Mouse (Mus musculus) olfactory bulb, adult 2 months (tissue): ENCODE measurements around the gene Pik3c2g. TPM values are rescaled to one million over a fixed set of nuclear protein-coding genes. Genes with fewer than 3 reads are reported as not detected.

Source experiments
- H3K27ac ChIP-seq: fragments of 200-500 bp; 2 replicates; pipeline ENCODE4 v1.5.1; 2012; ENCODE audit warnings: low read depth, low read length; ENCODE audit not compliant: insufficient read depth
- H3K4me1 ChIP-seq: fragments of 200-500 bp; 2 replicates; pipeline ENCODE4 v1.6.1; 2012; ENCODE audit warnings: low read length; ENCODE audit not compliant: control insufficient read depth, insufficient read depth
- H3K4me3 ChIP-seq: fragments of 200-500 bp; 2 replicates; pipeline ENCODE4 v1.5.1; 2012; ENCODE audit warnings: mild to moderate bottlenecking, low read depth, low read length, moderate library complexity; ENCODE audit not compliant: insufficient read depth
- CTCF ChIP-seq: fragments of 200-500 bp; IDR thresholded peaks from 2 replicates; pipeline ENCODE4 v1.5.1; 2012; ENCODE audit warnings: low read depth, mild to moderate bottlenecking, low read length, moderate library complexity; ENCODE audit not compliant: insufficient read depth
- POLR2A ChIP-seq: fragments of 200-500 bp; IDR thresholded peaks from 2 replicates; pipeline ENCODE4 v1.6.1; 2012; ENCODE audit warnings: mild to moderate bottlenecking, low read depth, low read length, moderate library complexity; ENCODE audit not compliant: insufficient read depth
- WGBS: fragments of 180-500 bp; shearing (Covaris S2); methylation state at CpG from one replicate; pipeline ENCODE4 v1.1.7; 2018; 5-methylcytosine and 5-hydroxymethylcytosine counted together
- polyA plus RNA-seq: library from polyadenylated mRNA; stranded (reverse); fragments of >200 nt; gene quantifications from 2 replicates; pipeline ENCODE4 v1.2.4, GENCODE M21; 2012; ENCODE audit warnings: low replicate concordance; ENCODE audit not compliant: missing spikeins, insufficient read depth, insufficient read length

Pik3c2g gene
- polyA plus RNA-seq, result not detected in 2 replicates

DNA sequence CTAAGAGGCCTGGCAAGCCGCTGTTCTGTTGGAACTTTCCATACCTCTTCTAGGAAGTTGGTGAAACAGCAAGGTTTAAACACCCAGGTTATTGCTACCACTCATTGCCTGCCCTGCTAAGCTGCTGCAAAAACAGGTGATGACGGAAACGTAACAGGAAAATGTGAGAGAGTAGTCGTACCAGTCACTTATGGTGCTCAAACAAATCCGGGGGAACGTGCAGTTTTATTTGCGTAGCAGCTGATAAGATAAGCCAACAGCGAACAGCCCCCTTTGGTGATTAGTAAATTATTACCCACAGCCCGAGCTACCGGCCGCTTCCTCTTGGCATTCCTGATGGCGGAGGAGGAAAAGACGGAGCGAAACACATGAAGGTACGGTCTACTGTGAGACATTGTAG lies at the start of gene Pik3c2g:
Gene Pik3c2g, plus strand, starts transcription at position 330 of the 400 bp plus-strand sequence.
- WGBS, result 52% methylated on average over 15 of the region's 15 CpGs
- H3K27ac ChIP-seq, result no peak within 1 kb of the TSS
- no peak for TF ChIP-seq CTCF
- no peak within 1 kb of the TSS for H3K4me3 ChIP-seq
- H3K4me1 ChIP-seq, result no peaks in the 10 kb centered on the region

DNA sequence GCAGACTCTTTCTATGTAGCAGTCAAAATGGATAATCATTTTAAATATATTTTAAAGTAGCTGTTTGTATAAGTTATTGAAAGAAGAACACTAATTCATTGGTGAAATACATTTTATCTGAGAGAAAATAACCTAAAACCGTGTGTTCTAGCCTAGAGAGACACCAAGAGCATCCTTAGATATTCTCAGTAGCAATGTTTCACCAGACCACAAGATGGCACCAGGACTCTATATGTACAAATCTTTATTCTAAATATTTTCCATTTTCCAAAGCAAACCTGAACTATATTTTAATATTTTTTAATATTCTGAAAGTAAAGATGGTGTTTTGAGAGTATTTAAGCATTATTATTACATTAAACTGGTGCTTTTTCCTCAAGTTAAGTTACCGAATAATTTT lies 48.6 kb upstream of the Pik3c2g start:
- WGBS, result 59% methylated on average over 2 of the region's 2 CpGs

DNA sequence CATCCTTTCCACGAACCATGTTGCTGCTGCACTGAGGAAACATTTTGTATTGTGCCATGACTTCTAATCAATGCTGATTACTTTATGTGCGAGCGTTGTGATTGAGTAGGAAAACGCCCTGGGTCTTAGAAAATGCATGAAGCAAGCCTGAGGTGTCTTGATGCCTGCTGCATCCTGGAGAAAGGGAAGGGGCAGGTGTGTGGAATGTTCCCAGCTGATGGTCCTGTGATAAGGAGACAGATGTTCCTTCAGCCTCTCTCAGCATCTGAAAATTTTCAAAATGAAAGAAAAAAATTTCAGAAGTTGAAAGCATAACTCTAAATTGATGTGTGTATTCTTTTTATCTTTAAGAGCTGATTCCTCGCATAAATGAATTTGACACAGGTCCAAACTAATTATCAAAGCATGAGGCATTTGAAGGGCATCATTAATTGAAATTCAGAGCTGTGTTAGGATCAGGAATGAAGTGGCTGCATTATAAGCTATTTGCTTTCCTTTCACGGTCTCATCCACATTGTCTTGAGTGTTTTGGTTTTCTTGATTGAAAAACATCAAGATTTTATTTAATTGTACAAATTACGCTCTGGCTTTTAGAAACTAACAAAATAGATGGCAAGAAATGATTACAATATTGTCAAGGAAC lies 31.4 kb upstream of the Pik3c2g start:
- Histone ChIP-seq H3K27ac (no peak overlapping the region), H3K4me1 (no peaks in the 10 kb centered on the region), H3K4me3 (no peak overlapping the region)
- WGBS, result 74% methylated on average over 7 of the region's 7 CpGs
- TF ChIP-seq POLR2A (no peak), CTCF (no peak)

More for the DNA sequence above, 48.6 kb upstream of the Pik3c2g start:
- no peak overlapping the region for H3K27ac ChIP-seq
- H3K4me3 ChIP-seq, result no peak overlapping the region
- TF ChIP-seq CTCF, result no peak
- TF ChIP-seq POLR2A, result no peak
- no peaks in the 10 kb centered on the region for H3K4me1 ChIP-seq

DNA sequence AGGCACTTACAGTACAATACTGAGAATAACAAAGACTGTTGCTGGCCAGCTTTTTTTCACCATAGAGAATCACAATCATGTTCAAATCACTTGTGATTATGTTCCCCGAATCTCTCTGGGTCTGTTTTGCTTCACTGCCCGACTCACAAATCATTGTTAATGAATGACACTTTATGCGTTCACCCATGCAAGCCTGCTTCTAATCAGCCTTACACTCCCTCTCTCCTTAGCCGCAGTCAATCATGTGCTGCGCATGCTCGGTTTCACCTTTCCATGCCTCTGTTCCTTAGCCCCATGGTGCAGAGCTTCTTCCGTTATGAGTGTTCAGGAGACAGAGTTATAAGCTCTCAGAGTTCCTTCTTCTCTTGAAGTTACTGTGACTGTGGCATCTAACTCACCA lies 17.8 kb upstream of the Pik3c2g start:
- no peak overlapping the region for H3K4me3 ChIP-seq
- no peaks in the 10 kb centered on the region for H3K4me1 ChIP-seq
- no peak overlapping the region for H3K27ac ChIP-seq
- 60% methylated on average over 7 of the region's 7 CpGs for WGBS
- no peak for TF ChIP-seq CTCF
- TF ChIP-seq POLR2A, result no peak

DNA sequence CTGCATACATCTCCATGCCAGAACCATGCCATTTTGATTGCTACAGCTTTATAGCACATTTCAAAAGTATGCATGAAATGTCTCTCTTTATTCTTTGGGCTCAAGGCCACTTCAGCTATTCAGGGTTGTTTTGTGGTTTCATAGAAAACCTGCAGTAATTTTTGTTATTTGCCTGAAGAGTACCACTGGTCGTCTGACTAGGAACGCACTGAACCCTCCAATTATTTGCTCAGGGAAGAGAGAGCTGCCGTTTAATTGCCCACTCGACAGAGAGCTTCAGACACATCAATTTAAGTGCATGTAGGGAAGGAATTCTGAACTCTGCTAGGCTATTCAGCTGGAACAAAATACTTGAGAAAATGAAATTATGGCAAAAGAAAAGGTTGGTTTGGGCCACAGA lies 11.2 kb upstream of the Pik3c2g start:
- Histone ChIP-seq H3K4me3 (no peak overlapping the region), H3K27ac (no peak overlapping the region), H3K4me1 (no peaks in the 10 kb centered on the region)
- 38% methylated on average over 4 of the region's 4 CpGs for WGBS
- TF ChIP-seq POLR2A, result no peak
- no peak for TF ChIP-seq CTCF

DNA sequence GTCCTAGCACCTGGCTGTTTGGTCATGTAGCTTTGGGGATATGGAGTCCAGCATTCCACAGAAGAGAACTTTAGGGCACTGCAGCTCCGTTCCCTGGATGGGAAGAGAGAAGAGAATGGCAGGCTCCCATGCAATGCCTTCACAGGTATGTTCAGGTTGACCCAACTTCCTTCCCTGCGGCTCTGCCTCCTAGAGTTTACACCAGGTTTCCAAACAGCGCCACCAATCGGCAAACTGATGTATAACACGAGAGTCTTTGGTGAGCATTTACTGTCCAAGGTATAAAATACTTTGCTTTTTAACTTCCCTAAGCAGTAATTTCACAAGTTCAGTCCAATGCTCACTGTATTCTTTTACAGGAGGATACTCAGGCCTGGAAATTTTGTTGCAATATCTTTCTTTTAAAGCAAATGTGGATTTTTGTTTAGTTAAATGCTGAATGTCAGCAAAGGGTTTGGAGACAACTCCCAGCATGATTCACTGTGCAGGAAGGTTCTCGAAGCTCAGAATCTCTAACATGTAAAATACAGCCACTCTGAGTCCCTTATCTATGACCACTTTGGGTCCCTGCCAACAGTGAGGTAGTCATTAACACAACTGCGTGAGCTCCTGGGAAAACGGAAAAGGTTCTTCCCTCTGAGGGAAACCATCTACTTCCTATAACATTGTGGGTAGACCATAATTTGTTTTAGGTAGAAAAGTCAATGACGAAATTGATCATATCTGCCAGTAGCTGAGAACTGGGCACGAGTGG lies 10.6 kb upstream of the Pik3c2g start:
- no peak overlapping the region for H3K27ac ChIP-seq
- no peak overlapping the region for H3K4me3 ChIP-seq
- 70% methylated on average over 10 of the region's 10 CpGs for WGBS
- TF ChIP-seq POLR2A (no peak), CTCF (no peak)
- H3K4me1 ChIP-seq, result no peaks in the 10 kb centered on the region

DNA sequence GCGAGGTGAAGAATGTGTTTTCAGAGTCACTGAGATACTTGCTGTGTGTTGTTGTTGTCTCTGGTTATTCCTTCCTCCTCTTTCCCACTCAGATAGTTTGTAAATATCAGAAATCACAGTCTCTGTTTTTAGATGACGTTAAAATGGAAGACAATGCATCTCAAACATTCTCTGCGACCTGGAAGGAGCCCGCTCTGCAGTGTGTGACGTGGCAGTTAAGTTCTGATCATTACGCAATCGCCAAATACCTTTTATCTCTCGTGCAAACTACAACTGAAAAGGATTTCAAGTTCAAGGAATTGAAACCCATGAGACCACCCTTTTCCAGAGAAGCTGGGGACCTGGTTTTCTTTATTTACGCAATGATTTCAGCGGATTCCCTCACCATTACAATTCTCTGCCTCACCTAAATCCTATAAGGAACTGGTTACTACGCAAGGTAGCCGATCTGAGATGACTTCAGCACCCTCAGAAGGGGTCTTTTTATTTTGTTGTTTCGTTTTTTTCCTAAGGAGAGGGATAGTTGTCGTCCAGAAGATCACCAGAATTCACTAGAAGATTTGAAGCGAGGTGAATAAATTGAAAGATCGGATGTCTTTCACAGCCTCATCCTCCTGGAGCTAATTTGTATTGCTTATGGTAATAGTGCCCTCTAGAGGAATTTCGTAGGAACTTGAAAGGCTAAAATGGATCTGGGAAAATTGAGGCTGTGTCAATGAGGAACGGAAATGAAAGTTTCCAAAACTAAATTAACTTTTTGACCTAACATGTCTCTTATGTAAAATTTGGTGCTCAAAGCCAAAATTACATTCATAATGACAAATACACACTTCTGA lies 9.8 kb upstream of the Pik3c2g start:
- Histone ChIP-seq H3K27ac (no peak overlapping the region), H3K4me3 (no peak overlapping the region), H3K4me1 (no peaks in the 10 kb centered on the region)
- TF ChIP-seq POLR2A (no peak), CTCF (no peak)
- 56% methylated on average over 18 of the region's 18 CpGs for WGBS

DNA sequence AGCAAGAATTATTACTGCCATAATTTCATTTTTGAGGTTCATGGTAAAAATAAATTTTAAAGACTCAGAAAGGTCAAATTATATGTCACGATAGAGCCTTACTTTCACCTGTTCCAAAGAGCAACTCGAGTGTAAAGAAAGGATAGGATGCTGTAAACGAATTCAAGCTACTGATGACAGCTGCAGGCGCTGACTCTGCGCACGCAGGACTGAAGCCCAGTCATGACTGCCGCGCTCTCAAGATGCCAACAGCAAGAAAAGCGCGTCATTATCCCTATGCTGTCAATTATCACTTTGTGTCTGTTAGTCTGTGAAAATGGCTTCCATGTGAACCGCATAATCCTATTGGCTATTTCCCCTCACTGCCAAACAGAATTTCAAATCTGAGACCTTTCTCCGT lies 457 bp downstream of the Pik3c2g start:
- WGBS, result 77% methylated on average over 12 of the region's 12 CpGs
- Histone ChIP-seq H3K27ac (no peak overlapping the region), H3K4me1 (no peaks in the 10 kb centered on the region), H3K4me3 (no peak overlapping the region)
- TF ChIP-seq POLR2A (no peak), CTCF (no peak)

DNA sequence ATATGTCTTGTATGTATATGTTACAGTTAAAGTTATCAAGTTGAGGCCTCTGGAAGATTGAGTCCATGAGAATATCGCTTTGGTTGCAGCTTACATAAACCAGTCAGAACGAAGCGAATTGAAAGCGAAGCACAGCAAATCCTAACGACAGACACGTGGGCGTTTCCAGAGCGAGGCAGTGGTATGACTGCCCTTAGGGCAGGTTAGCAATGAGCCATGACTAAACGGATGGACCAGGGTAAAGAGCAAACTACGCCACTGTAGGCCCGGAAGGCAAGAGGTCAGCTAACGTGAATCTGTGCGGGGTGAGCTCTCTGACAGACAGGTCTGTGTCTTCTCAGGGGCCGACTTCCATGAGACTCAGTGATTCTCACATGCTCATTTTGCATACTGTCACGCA lies 1.4 kb downstream of the Pik3c2g start:
- no peak for TF ChIP-seq POLR2A
- TF ChIP-seq CTCF, result no peak
- Histone ChIP-seq H3K4me3 (no peak overlapping the region), H3K4me1 (no peaks in the 10 kb centered on the region), H3K27ac (no peak overlapping the region)
- WGBS, result 78% methylated on average over 15 of the region's 15 CpGs
